Mouse (Mus musculus) spleen, adult 2 months (tissue): Measurements from ENCODE around the gene Lrrc38. TPM values are rescaled to one million over a fixed set of nuclear protein-coding genes. Genes with fewer than 3 reads are reported as not detected.

Source experiments
- DNase-seq, 2 experiments: peaks; one replicate each; pipeline versions ENCODE4 v3.0.0 to v3.0.0-alpha.2; 2012 to 2021; ENCODE audit warnings: low spot score in 2 of 2, low read depth in 1 of 2
- H3K27ac ChIP-seq: fragments of 200-500 bp; 2 replicates; pipeline ENCODE4 v1.5.1; 2012; ENCODE audit warnings: low read length, inconsistent platforms; ENCODE audit not compliant: insufficient read depth
- H3K27me3 ChIP-seq: fragments of 200-500 bp; 2 replicates; pipeline ENCODE4 v1.6.1; 2012; ENCODE audit warnings: mild to moderate bottlenecking, moderate library complexity, low read length, inconsistent platforms; ENCODE audit not compliant: control insufficient read depth, insufficient read depth
- H3K36me3 ChIP-seq: fragments of 200-500 bp; 2 replicates; pipeline ENCODE4 v1.6.1; 2012; ENCODE audit warnings: mild to moderate bottlenecking, low read length, inconsistent platforms; ENCODE audit not compliant: control insufficient read depth, insufficient read depth
- H3K4me1 ChIP-seq: fragments of 200-500 bp; 2 replicates; pipeline ENCODE4 v1.6.1; 2011; ENCODE audit warnings: inconsistent platforms; ENCODE audit not compliant: control insufficient read depth, insufficient read depth, insufficient read length
- H3K4me3 ChIP-seq: fragments of 200-500 bp; 2 replicates; pipeline ENCODE4 v1.5.1; 2011; ENCODE audit warnings: mild to moderate bottlenecking, inconsistent platforms; ENCODE audit not compliant: insufficient read depth, insufficient read length; ENCODE audit errors: extremely low read depth
- CTCF ChIP-seq: fragments of 200-500 bp; IDR thresholded peaks from 2 replicates; pipeline ENCODE4 v1.5.1; 2011; ENCODE audit warnings: mild to moderate bottlenecking, inconsistent platforms; ENCODE audit not compliant: insufficient read depth, insufficient read length, insufficient replicate concordance; ENCODE audit errors: extremely low read depth
- POLR2A ChIP-seq: fragments of 200-500 bp; IDR thresholded peaks from 2 replicates; pipeline ENCODE4 v1.6.1; 2011; ENCODE audit warnings: low read depth, low read length, inconsistent platforms
- WGBS: fragments of 180-500 bp; shearing (Covaris S2); methylation state at CpG from one replicate; pipeline ENCODE4 v1.1.7; 2018; 5-methylcytosine and 5-hydroxymethylcytosine counted together
- polyA plus RNA-seq: library from polyadenylated mRNA; depleted of rRNA; stranded (reverse); fragments of >200 nt; gene quantifications from 2 replicates; pipeline ENCODE4 v1.2.3, GENCODE M21; 2012; rRNA removed

Lrrc38 gene
- polyA plus RNA-seq, 1 experiment, result not detected

- WGBS, result under 1% methylated on average over 50 of the region's 50 CpGs
- Histone ChIP-seq H3K27me3 (no peaks in the 10 kb centered on the region), H3K4me3 (peak within 1 kb of the TSS; percentile 84), H3K36me3 (peaks cover 10% of the 10 kb centered on the region), H3K4me1 (peaks cover 2% of the 10 kb centered on the region; the same call in 1 of the 2 replicates), H3K27ac (peak within 1 kb of the TSS; percentile 90)
- peak; percentile 82 to 91 for DNase-seq
- TF ChIP-seq POLR2A, result no peak
- TF ChIP-seq CTCF, result no peak
These were observed 62.9 kb downstream of the Lrrc38 start, which contains the start of gene Pramef8 for GRCm38 (mm10) chr4:143412219-143413092. Gene Pramef8, plus strand, starts transcription at chr4:143412426.

GRCm38 (mm10) chr4:143413621-143414020 lies 64.1 kb downstream of the Lrrc38 start:
- H3K27ac ChIP-seq, result no peak overlapping the region
- H3K4me3 ChIP-seq, result no peak overlapping the region
- H3K27me3 ChIP-seq, result no peaks in the 10 kb centered on the region
- DNase-seq, result no peak
- TF ChIP-seq CTCF (no peak), POLR2A (no peak)
- WGBS, result 92% methylated on average over 1 of the region's 1 CpGs
- H3K36me3 ChIP-seq, result peaks cover 21% of the 10 kb centered on the region
- H3K4me1 ChIP-seq, result peaks cover 2% of the 10 kb centered on the region; the same call in 1 of the 2 replicates

GRCm38 (mm10) chr4:143414121-143414520 lies 64.6 kb downstream of the Lrrc38 start:
- Histone ChIP-seq H3K4me3 (no peak overlapping the region), H3K27me3 (no peaks in the 10 kb centered on the region), H3K27ac (no peak overlapping the region), H3K36me3 (peaks cover 26% of the 10 kb centered on the region), H3K4me1 (peaks cover 2% of the 10 kb centered on the region; the same call in 1 of the 2 replicates)
- 92% methylated on average over 3 of the region's 3 CpGs for WGBS
- no peak for DNase-seq
- TF ChIP-seq CTCF (no peak), POLR2A (no peak)

Other genes starting within 250 kb of the Lrrc38 start
- 13.5 and 14.4 TPM in 2 replicates for gene Prdm2, start 136.8 kb upstream of the Lrrc38 start, polyA plus RNA-seq
- gene Pdpn, start 50.2 kb upstream of the Lrrc38 start, polyA plus RNA-seq, result 0.18 and 0.28 TPM in 2 replicates
- gene Pramel1, start 44.7 kb downstream of the Lrrc38 start, polyA plus RNA-seq, result not detected in 2 replicates
- gene Pramef8, start 62.7 kb downstream of the Lrrc38 start, polyA plus RNA-seq, result 4.6 and 5.2 TPM in 2 replicates
- not detected in 2 replicates for gene Oog4, start 100.6 kb downstream of the Lrrc38 start, polyA plus RNA-seq
- gene Gm13043, start 161.6 kb downstream of the Lrrc38 start, polyA plus RNA-seq, result not detected in 2 replicates
- not detected in 2 replicates for gene Gm13040, start 186.2 kb downstream of the Lrrc38 start, polyA plus RNA-seq
- gene BC080695, start 201.9 kb downstream of the Lrrc38 start, polyA plus RNA-seq, result not detected in 2 replicates
- gene Gm13057, start 202.0 kb downstream of the Lrrc38 start, polyA plus RNA-seq, result not detected in 2 replicates